8 mouse cellular contexts compared by ENCODE assay signal in genomic region chr14:55557003-55557402, GRCm38 (mm10). TPM values are rescaled to one million over a fixed set of nuclear protein-coding genes. Genes with fewer than 3 reads are reported as not detected.
DNase-seq lines count a peak whose midpoint lies in the region; ATAC-seq and TF ChIP-seq lines count a peak whose summit lies in the region.

No protein-coding gene starts in this region.

- H3K4me2 ChIP-seq in forebrain, embryonic 14.5 days (ENCODE audit: low read length): no peak overlapping the region
- H3K4me2 ChIP-seq in forebrain, embryonic 12.5 days: no peak overlapping the region
- no peak overlapping the region for H3K4me2 ChIP-seq in embryonic facial prominence, embryonic 11.5 days (ENCODE audit: low read depth, low read length)
- 0 out of 2 replicates have a peak overlapping the region, but pooled peaks have one; percentile 3 for H3K4me2 ChIP-seq in intestine, postnatal 0 days (replicated peaks; ENCODE audit: low read depth)
- H3K4me2 ChIP-seq in stomach, embryonic 14.5 days (replicated peaks; ENCODE audit: low read depth, low read length): no peak overlapping the region

- intact Hi-C loops in left cerebral cortex, postnatal 4 days (cut with DNase I): no loop called here

- H3K9me3 ChIP-seq in forebrain, embryonic 14.5 days (replicated peaks; ENCODE audit: control insufficient read depth, low read length): no peaks in the 10 kb centered on the region
- no peaks in the 10 kb centered on the region for H3K9me3 ChIP-seq in forebrain, embryonic 12.5 days
- no peaks in the 10 kb centered on the region for H3K9me3 ChIP-seq in embryonic facial prominence, embryonic 11.5 days (replicated peaks; ENCODE audit: control insufficient read depth, low read length)
- no peaks in the 10 kb centered on the region for H3K9me3 ChIP-seq in intestine, postnatal 0 days (ENCODE audit: control insufficient read depth)
- H3K9me3 ChIP-seq in stomach, embryonic 14.5 days (ENCODE audit: control insufficient read depth, low read depth, low read length): no peaks in the 10 kb centered on the region

- H3K27ac ChIP-seq in forebrain, embryonic 14.5 days (ENCODE audit: low read depth, low read length): no peak overlapping the region
- no peak overlapping the region for H3K27ac ChIP-seq in forebrain, embryonic 12.5 days
- H3K27ac ChIP-seq in embryonic facial prominence, embryonic 11.5 days (replicated peaks; ENCODE audit: low read depth, low read length): no peak overlapping the region
- H3K27ac ChIP-seq in intestine, postnatal 0 days (ENCODE audit: low read depth, low read length): peak overlapping the region; percentile 79
- H3K27ac ChIP-seq in stomach, embryonic 14.5 days (ENCODE audit: low read length): peak overlapping the region; percentile 52; the same call in 1 of the 2 replicates

- 29% methylated on average over 5 of the region's 5 CpGs for WGBS in forebrain, embryonic 14.5 days
- 30% methylated on average over 5 of the region's 5 CpGs for WGBS in forebrain, embryonic 12.5 days
- WGBS in embryonic facial prominence, embryonic 11.5 days: 28% methylated on average over 5 of the region's 5 CpGs
- WGBS in intestine, postnatal 0 days: 16% methylated on average over 5 of the region's 5 CpGs
- 19% methylated on average over 5 of the region's 5 CpGs for WGBS in stomach, embryonic 14.5 days

- H3K4me1 ChIP-seq in forebrain, embryonic 14.5 days (ENCODE audit: control insufficient read depth, insufficient read depth, low read length): peaks cover 6% of the 10 kb centered on the region; the same call in 1 of the 2 replicates
- H3K4me1 ChIP-seq in forebrain, embryonic 12.5 days: peaks cover 16% of the 10 kb centered on the region
- peaks cover 4% of the 10 kb centered on the region; the same call in 1 of the 2 replicates for H3K4me1 ChIP-seq in embryonic facial prominence, embryonic 11.5 days (ENCODE audit: control insufficient read depth, insufficient read depth, low read length)
- no peaks in the 10 kb centered on the region for H3K4me1 ChIP-seq in intestine, postnatal 0 days (replicated peaks; ENCODE audit: control insufficient read depth, insufficient read depth, low read length)
- H3K4me1 ChIP-seq in stomach, embryonic 14.5 days (ENCODE audit: control insufficient read depth, insufficient read depth, low read length): peaks cover 18% of the 10 kb centered on the region

- H3K4me3 ChIP-seq in forebrain, embryonic 14.5 days (ENCODE audit: low read depth, low read length): no peak overlapping the region
- H3K4me3 ChIP-seq in forebrain, embryonic 12.5 days (replicated peaks): no peak overlapping the region
- no peak overlapping the region for H3K4me3 ChIP-seq in embryonic facial prominence, embryonic 11.5 days (ENCODE audit: low read depth, low read length)
- no peak overlapping the region for H3K4me3 ChIP-seq in intestine, postnatal 0 days (ENCODE audit: low read depth, low read length)
- no peak overlapping the region for H3K4me3 ChIP-seq in stomach, embryonic 14.5 days (ENCODE audit: low read depth, low read length)

- no peak for ATAC-seq in forebrain, embryonic 14.5 days
- ATAC-seq in forebrain, embryonic 12.5 days (ENCODE audit: low FRiP score): no peak
- no peak for ATAC-seq in embryonic facial prominence, embryonic 11.5 days (replicated peaks; ENCODE audit: insufficient number of reproducible peaks, low FRiP score, low TSS enrichment, low read depth)
- no peak for ATAC-seq in intestine, postnatal 0 days
- no peak for ATAC-seq in stomach, embryonic 14.5 days (ENCODE audit: insufficient number of reproducible peaks, insufficient read depth, low FRiP score, low read depth)

- H3K27me3 ChIP-seq in forebrain, embryonic 14.5 days (replicated peaks; ENCODE audit: control insufficient read depth, insufficient read depth, low read length): no peaks in the 10 kb centered on the region
- H3K27me3 ChIP-seq in forebrain, embryonic 12.5 days: no peaks in the 10 kb centered on the region
- H3K27me3 ChIP-seq in embryonic facial prominence, embryonic 11.5 days (ENCODE audit: control insufficient read depth, insufficient read depth, low read length): no peaks in the 10 kb centered on the region
- no peaks in the 10 kb centered on the region for H3K27me3 ChIP-seq in intestine, postnatal 0 days (replicated peaks; ENCODE audit: control insufficient read depth, insufficient read depth, low read length)
- no peaks in the 10 kb centered on the region for H3K27me3 ChIP-seq in stomach, embryonic 14.5 days (ENCODE audit: control insufficient read depth, insufficient read depth, low read length)

- peak; percentile 74 for DNase-seq in forebrain, embryonic 14.5 days (ENCODE audit: low spot score)
- peak; percentile 92 for DNase-seq in adrenal gland, postnatal 14 days
- peak; percentile 77 for DNase-seq in embryonic facial prominence, embryonic 11.5 days (ENCODE audit: low spot score)
- peak; percentile 85 for DNase-seq in left cerebral cortex, postnatal 4 days
- DNase-seq in monocyte, adult 2 months (ENCODE audit: low read depth in 1 of 2, low spot score in 2 of 2): peak; percentile 68 to 78

- TF ChIP-seq CTCF in intestine, postnatal 0 days (IDR thresholded peaks at IDR 0.05; ENCODE audit: low read depth): peak; percentile 96

- no peak overlapping the region for H3K9ac ChIP-seq in forebrain, embryonic 14.5 days (ENCODE audit: low read length)
- H3K9ac ChIP-seq in forebrain, embryonic 12.5 days: no peak overlapping the region
- H3K9ac ChIP-seq in embryonic facial prominence, embryonic 11.5 days (replicated peaks; ENCODE audit: low read length): no peak overlapping the region
- no peak overlapping the region for H3K9ac ChIP-seq in intestine, postnatal 0 days (ENCODE audit: low read depth, low read length)
- no peak overlapping the region for H3K9ac ChIP-seq in stomach, embryonic 14.5 days (replicated peaks; ENCODE audit: low read depth, low read length)

- no peaks in the 10 kb centered on the region for H3K36me3 ChIP-seq in forebrain, embryonic 14.5 days (ENCODE audit: control insufficient read depth, insufficient read depth, low read length)
- no peaks in the 10 kb centered on the region for H3K36me3 ChIP-seq in forebrain, embryonic 12.5 days (replicated peaks)
- H3K36me3 ChIP-seq in embryonic facial prominence, embryonic 11.5 days (replicated peaks; ENCODE audit: control insufficient read depth, insufficient read depth, low read depth, low read length): no peaks in the 10 kb centered on the region
- H3K36me3 ChIP-seq in intestine, postnatal 0 days (ENCODE audit: control insufficient read depth, insufficient read depth): no peaks in the 10 kb centered on the region
- no peaks in the 10 kb centered on the region for H3K36me3 ChIP-seq in stomach, embryonic 14.5 days (ENCODE audit: control insufficient read depth, insufficient read depth, low read length)

RNA-seq across cellular contexts. Expression of gene Dcaf11, which starts 2.8 kb away (rescaled TPM):
- polyA plus RNA-seq in forebrain, embryonic 14.5 days (2014; fragmentation: Nextera tagmentation; extraction: Ambion mirVana): 130 and 137 TPM in 2 replicates
- polyA plus RNA-seq in forebrain, embryonic 12.5 days (2016; fragmentation: Nextera tagmentation; extraction: Ambion mirVana): 103 and 105 TPM in 2 replicates
- 99.9 and 118 TPM in 2 replicates for total RNA-seq in adrenal gland, postnatal 14 days (2021)
- polyA plus RNA-seq in embryonic facial prominence, embryonic 11.5 days (2014; fragmentation: Nextera tagmentation; extraction: Ambion mirVana): 69.7 and 76.6 TPM in 2 replicates
- polyA plus RNA-seq in intestine, postnatal 0 days (2015; fragmentation: Nextera tagmentation; extraction: Ambion mirVana): 67.0 and 74.7 TPM in 2 replicates
- 10 to 100 TPM; 61.2 to 66.4 TPM for total RNA-seq in left cerebral cortex, postnatal 4 days (2021)
- 67.6 and 69.6 TPM in 2 replicates for polyA plus RNA-seq in stomach, embryonic 14.5 days (2014; fragmentation: Nextera tagmentation; extraction: Ambion mirVana)

RNA-seq across cellular contexts. Expression of gene A730061H03Rik, which starts 3.2 kb away (rescaled TPM):
- not detected in 2 replicates for polyA plus RNA-seq in forebrain, embryonic 14.5 days (2014; fragmentation: Nextera tagmentation; extraction: Ambion mirVana)
- 0.64 TPM in 1 of 2 replicates, not detected in the other for polyA plus RNA-seq in forebrain, embryonic 12.5 days (2016; fragmentation: Nextera tagmentation; extraction: Ambion mirVana)
- total RNA-seq in adrenal gland, postnatal 14 days (2021): 1.2 TPM in 1 of 2 replicates, not detected in the other
- polyA plus RNA-seq in embryonic facial prominence, embryonic 11.5 days (2014; fragmentation: Nextera tagmentation; extraction: Ambion mirVana): not detected in 2 replicates
- polyA plus RNA-seq in intestine, postnatal 0 days (2015; fragmentation: Nextera tagmentation; extraction: Ambion mirVana): 1.2 and 1.8 TPM in 2 replicates
- not detected for total RNA-seq in left cerebral cortex, postnatal 4 days (2021)
- 0.91 and 1.2 TPM in 2 replicates for polyA plus RNA-seq in stomach, embryonic 14.5 days (2014; fragmentation: Nextera tagmentation; extraction: Ambion mirVana)

RNA-seq across cellular contexts. Expression of gene Pck2, which starts 16.9 kb away (rescaled TPM):
- 10.7 and 11.6 TPM in 2 replicates for polyA plus RNA-seq in forebrain, embryonic 14.5 days (2014; fragmentation: Nextera tagmentation; extraction: Ambion mirVana)
- 19.0 and 19.8 TPM in 2 replicates for polyA plus RNA-seq in forebrain, embryonic 12.5 days (2016; fragmentation: Nextera tagmentation; extraction: Ambion mirVana)
- total RNA-seq in adrenal gland, postnatal 14 days (2021): 35.1 and 42.8 TPM in 2 replicates
- polyA plus RNA-seq in embryonic facial prominence, embryonic 11.5 days (2014; fragmentation: Nextera tagmentation; extraction: Ambion mirVana): 12.7 and 14.6 TPM in 2 replicates
- 16.7 and 17.6 TPM in 2 replicates for polyA plus RNA-seq in intestine, postnatal 0 days (2015; fragmentation: Nextera tagmentation; extraction: Ambion mirVana)
- total RNA-seq in left cerebral cortex, postnatal 4 days (2021): 10 to 100 TPM; 13.6 to 14.3 TPM
- polyA plus RNA-seq in stomach, embryonic 14.5 days (2014; fragmentation: Nextera tagmentation; extraction: Ambion mirVana): 43.4 and 44.0 TPM in 2 replicates

RNA-seq across cellular contexts. Expression of gene Fitm1, which starts 18.4 kb away (rescaled TPM):
- not detected in 2 replicates for polyA plus RNA-seq in forebrain, embryonic 14.5 days (2014; fragmentation: Nextera tagmentation; extraction: Ambion mirVana)
- polyA plus RNA-seq in forebrain, embryonic 12.5 days (2016; fragmentation: Nextera tagmentation; extraction: Ambion mirVana): 0.20 TPM in 1 of 2 replicates, not detected in the other
- total RNA-seq in adrenal gland, postnatal 14 days (2021): 0.79 and 2.1 TPM in 2 replicates
- polyA plus RNA-seq in embryonic facial prominence, embryonic 11.5 days (2014; fragmentation: Nextera tagmentation; extraction: Ambion mirVana): 3.6 and 5.9 TPM in 2 replicates
- polyA plus RNA-seq in intestine, postnatal 0 days (2015; fragmentation: Nextera tagmentation; extraction: Ambion mirVana): 0.48 and 0.52 TPM in 2 replicates
- not detected for total RNA-seq in left cerebral cortex, postnatal 4 days (2021)
- polyA plus RNA-seq in stomach, embryonic 14.5 days (2014; fragmentation: Nextera tagmentation; extraction: Ambion mirVana): 0.61 TPM in 1 of 2 replicates, not detected in the other

RNA-seq across cellular contexts. Expression of gene Psme1, which starts 20.9 kb away (rescaled TPM):
- polyA plus RNA-seq in forebrain, embryonic 14.5 days (2014; fragmentation: Nextera tagmentation; extraction: Ambion mirVana): 192 and 204 TPM in 2 replicates
- 117 and 119 TPM in 2 replicates for polyA plus RNA-seq in forebrain, embryonic 12.5 days (2016; fragmentation: Nextera tagmentation; extraction: Ambion mirVana)
- 316 and 330 TPM in 2 replicates for total RNA-seq in adrenal gland, postnatal 14 days (2021)
- 136 and 139 TPM in 2 replicates for polyA plus RNA-seq in embryonic facial prominence, embryonic 11.5 days (2014; fragmentation: Nextera tagmentation; extraction: Ambion mirVana)
- 283 and 287 TPM in 2 replicates for polyA plus RNA-seq in intestine, postnatal 0 days (2015; fragmentation: Nextera tagmentation; extraction: Ambion mirVana)
- total RNA-seq in left cerebral cortex, postnatal 4 days (2021): 100 to 1,000 TPM; 111 to 112 TPM
- 161 and 170 TPM in 2 replicates for polyA plus RNA-seq in stomach, embryonic 14.5 days (2014; fragmentation: Nextera tagmentation; extraction: Ambion mirVana)

Comparison
In these comparisons a context has a peak if more than half of its experiments do, and no peak if none do; other contexts are left out.
1. H3K27ac ChIP-seq: peak in intestine, postnatal 0 days (single experiment) and stomach, embryonic 14.5 days (single experiment); none in forebrain, embryonic 14.5 days (single experiment), forebrain, embryonic 12.5 days (single experiment) and embryonic facial prominence, embryonic 11.5 days (single experiment).
2. Peak in every context shown above with its lines, with median percentiles within 50 percentile points of each other: DNase-seq.